Mouse (Mus musculus): ENCODE data around the gene Kat2a. TPM values are rescaled to one million over a fixed set of nuclear protein-coding genes. Genes with fewer than 3 reads are reported as not detected.
A peak's percentile ranks its signal among the peaks of the same experiment; 100 is the strongest.

The Kat2a gene
- 64.9 and 65.9 TPM in 2 replicates for polyA plus RNA-seq (2015; fragmentation: Nextera tagmentation; extraction: Ambion mirVana)

- H3K27me3 ChIP-seq (ENCODE audit: control insufficient read depth, insufficient read depth, low read depth, low read length): no peaks in the 10 kb centered on the region; the same call in 1 of the 2 replicates
- H3K27ac ChIP-seq (ENCODE audit: low read length): peak within 1 kb of the TSS; percentile 73
- peaks cover 23% of the 10 kb centered on the region for H3K4me1 ChIP-seq (ENCODE audit: control insufficient read depth, insufficient read depth, low read length)
- whole genome bisulfite sequencing: 2% methylated on average over 37 of the region's 48 CpGs
- peak within 1 kb of the TSS; percentile 70 for H3K4me2 ChIP-seq (ENCODE audit: low read length)
- peak within 1 kb of the TSS; percentile 75 for H3K4me3 ChIP-seq (ENCODE audit: low read depth, low read length)
- peak; percentile 93 for ATAC-seq
- H3K36me3 ChIP-seq (ENCODE audit: control insufficient read depth, insufficient read depth, low read length): peaks cover 17% of the 10 kb centered on the region
- H3K9ac ChIP-seq (ENCODE audit: low read depth, low read length): peak within 1 kb of the TSS; percentile 84
- H3K9me3 ChIP-seq (replicated peaks; ENCODE audit: control insufficient read depth, low read length, poor library complexity, severe bottlenecking): no peaks in the 10 kb centered on the region
Measured at GRCm38 (mm10) chr11:100711783-100712615, at the start of gene Kat2a. Kat2a (minus strand) TSS chr11:100712465.

DNA sequence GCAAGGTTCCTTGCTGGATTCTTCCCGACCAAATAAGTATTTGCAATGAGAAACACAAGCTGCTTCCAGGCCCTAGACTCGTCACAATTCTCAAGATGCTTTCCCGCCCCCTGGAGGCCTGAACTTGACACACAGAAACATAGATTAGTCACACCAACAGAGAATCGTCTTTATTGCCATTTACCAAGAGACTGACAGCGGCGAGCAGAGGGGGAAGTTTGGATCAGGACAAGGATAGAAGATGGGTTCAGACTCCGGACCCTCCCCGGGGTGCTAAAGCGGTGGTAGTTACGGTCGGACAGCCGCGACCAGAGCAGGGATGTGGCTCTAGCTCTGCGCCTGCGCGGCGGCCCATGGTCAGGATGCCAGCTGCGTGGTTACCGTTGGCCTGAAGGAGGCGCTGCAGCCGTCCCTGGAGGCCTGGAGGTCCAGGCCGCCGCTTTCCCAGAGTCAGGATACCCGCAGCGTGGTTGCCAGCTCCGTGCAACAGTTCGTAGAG lies 49.3 kb upstream of the Kat2a start:
- peaks cover 5% of the 10 kb centered on the region for H3K4me1 ChIP-seq (ENCODE audit: control insufficient read depth, insufficient read depth, low read length)
- H3K9me3 ChIP-seq (replicated peaks; ENCODE audit: control insufficient read depth, low read length, poor library complexity, severe bottlenecking): no peaks in the 10 kb centered on the region
- H3K27ac ChIP-seq (ENCODE audit: low read length): peak overlapping the region; percentile 3
- H3K4me3 ChIP-seq (ENCODE audit: low read depth, low read length): peak overlapping the region; percentile 39
- peak overlapping the region; percentile 62 for H3K9ac ChIP-seq (ENCODE audit: low read depth, low read length)
- peak overlapping the region; percentile 56 for H3K4me2 ChIP-seq (ENCODE audit: low read length)
- no peaks in the 10 kb centered on the region for H3K27me3 ChIP-seq (ENCODE audit: control insufficient read depth, insufficient read depth, low read depth, low read length)
- under 1% methylated on average over 27 of the region's 27 CpGs for WGBS
- peaks cover 2% of the 10 kb centered on the region; the same call in 1 of the 2 replicates for H3K36me3 ChIP-seq (ENCODE audit: control insufficient read depth, insufficient read depth, low read length)
- ATAC-seq: peak; percentile 51

DNA sequence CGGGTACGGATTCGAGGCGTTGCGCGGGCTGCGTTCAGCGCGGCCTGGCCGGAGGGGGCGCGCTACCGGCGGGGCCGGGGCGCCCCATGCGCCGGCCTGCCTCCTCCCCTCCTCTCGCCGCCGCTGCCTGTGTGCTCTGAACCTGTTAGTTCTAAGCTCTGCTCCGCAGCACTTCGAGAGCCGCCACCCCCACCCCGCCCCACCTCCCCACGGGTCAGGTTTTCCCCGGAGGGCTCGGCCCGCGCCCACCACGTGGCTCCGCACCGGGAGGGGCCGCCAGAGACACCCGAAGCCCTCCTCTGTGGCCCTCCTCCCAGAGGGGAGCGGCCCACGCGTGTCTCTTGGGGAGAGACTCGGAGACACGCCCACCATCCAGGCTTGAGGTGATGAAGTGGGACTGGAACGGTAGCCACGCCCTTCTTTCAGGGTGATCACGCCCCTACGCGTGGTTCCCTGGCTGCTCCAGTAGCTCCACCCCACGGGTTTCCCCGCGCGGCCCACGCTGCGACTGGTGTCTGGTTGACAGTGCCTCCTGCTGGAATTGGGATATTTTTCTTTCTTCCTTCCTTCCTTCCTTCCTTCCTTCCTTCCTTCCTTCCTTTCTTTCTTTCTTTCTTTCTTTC lies 47.5 kb upstream of the Kat2a start, which contains the start of gene Kcnh4:
Kcnh4 (minus strand) TSS at position 332 of the 623 bp plus-strand sequence.
- H3K9me3 ChIP-seq (replicated peaks; ENCODE audit: control insufficient read depth, low read length, poor library complexity, severe bottlenecking): no peaks in the 10 kb centered on the region
- H3K4me3 ChIP-seq (ENCODE audit: low read depth, low read length): peak within 1 kb of the TSS; percentile 76
- peaks cover 5% of the 10 kb centered on the region for H3K4me1 ChIP-seq (ENCODE audit: control insufficient read depth, insufficient read depth, low read length)
- peak within 1 kb of the TSS; percentile 73 for H3K27ac ChIP-seq (ENCODE audit: low read length)
- ATAC-seq: peak; percentile 67
- under 1% methylated on average over 44 of the region's 51 CpGs for WGBS
- peaks cover 9% of the 10 kb centered on the region for H3K36me3 ChIP-seq (ENCODE audit: control insufficient read depth, insufficient read depth, low read length)
- no peaks in the 10 kb centered on the region for H3K27me3 ChIP-seq (ENCODE audit: control insufficient read depth, insufficient read depth, low read depth, low read length)
- peak within 1 kb of the TSS; percentile 80 for H3K9ac ChIP-seq (ENCODE audit: low read depth, low read length)
- H3K4me2 ChIP-seq (ENCODE audit: low read length): peak within 1 kb of the TSS; percentile 75

DNA sequence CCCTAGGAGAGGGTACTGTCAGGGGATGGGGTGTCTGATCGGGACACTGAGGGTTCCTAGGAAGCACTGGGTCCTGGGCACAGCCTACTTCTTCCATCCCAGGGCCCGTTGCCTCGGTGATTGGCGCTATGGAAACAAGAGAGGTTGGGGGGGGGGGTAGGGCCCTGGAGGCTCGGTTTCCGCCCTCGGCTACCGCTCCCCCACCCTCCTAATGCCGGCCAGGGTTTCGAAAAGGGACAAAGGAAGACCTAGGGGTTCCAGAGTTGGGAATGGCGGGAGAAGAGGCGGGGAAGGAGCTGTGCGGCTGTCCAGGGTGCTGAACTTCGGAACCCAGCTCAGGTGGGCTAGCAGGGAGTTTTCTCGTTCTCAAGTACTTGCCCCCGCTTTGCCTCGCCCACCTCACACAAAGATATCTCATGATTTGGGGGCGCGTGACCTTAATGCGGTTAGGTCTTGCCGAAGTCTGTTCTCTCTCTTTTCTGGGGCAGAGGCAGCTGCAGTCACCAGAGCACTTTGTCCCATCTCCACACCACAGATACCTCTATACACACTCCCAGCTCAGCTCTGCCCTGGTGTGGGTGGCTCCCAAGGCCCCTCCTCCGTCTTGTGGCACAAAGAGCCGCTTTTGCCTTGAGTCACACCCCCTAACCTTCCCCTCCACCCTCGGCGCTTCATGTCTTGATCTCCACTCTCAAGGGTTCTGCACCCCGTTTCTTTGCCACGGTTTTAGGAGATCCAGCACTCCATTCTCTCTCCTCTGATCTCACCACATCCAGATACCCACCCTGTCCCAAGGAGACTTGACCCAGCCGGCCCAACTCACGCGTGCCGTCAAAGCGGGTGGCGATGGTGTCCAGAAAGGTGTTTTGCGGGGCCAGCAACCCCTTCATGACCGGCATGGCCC lies 46.7 kb upstream of the Kat2a start:
- ATAC-seq: peak; percentile 52
- Histone ChIP-seq H3K36me3 (ENCODE audit: control insufficient read depth, insufficient read depth, low read length) (peaks cover 9% of the 10 kb centered on the region), H3K9ac (ENCODE audit: low read depth, low read length) (peak overlapping the region; percentile 80), H3K4me3 (ENCODE audit: low read depth, low read length) (peak overlapping the region; percentile 76), H3K4me1 (ENCODE audit: control insufficient read depth, insufficient read depth, low read length) (peaks cover 5% of the 10 kb centered on the region), H3K4me2 (ENCODE audit: low read length) (peak overlapping the region; percentile 75), H3K27me3 (ENCODE audit: control insufficient read depth, insufficient read depth, low read depth, low read length) (no peaks in the 10 kb centered on the region), H3K27ac (ENCODE audit: low read length) (peak overlapping the region; percentile 73), H3K9me3 (replicated peaks; ENCODE audit: control insufficient read depth, low read length, poor library complexity, severe bottlenecking) (no peaks in the 10 kb centered on the region)
- under 1% methylated on average over 35 of the region's 35 CpGs for WGBS

GRCm38 (mm10) chr11:100757566-100757965 lies 45.3 kb upstream of the Kat2a start:
- Histone ChIP-seq H3K4me2 (ENCODE audit: low read length) (peak overlapping the region; percentile 75), H3K36me3 (ENCODE audit: control insufficient read depth, insufficient read depth, low read length) (peaks cover 9% of the 10 kb centered on the region), H3K27ac (ENCODE audit: low read length) (no peak overlapping the region), H3K9ac (ENCODE audit: low read depth, low read length) (no peak overlapping the region), H3K4me3 (ENCODE audit: low read depth, low read length) (no peak overlapping the region), H3K27me3 (ENCODE audit: control insufficient read depth, insufficient read depth, low read depth, low read length) (no peaks in the 10 kb centered on the region), H3K4me1 (ENCODE audit: control insufficient read depth, insufficient read depth, low read length) (peaks cover 5% of the 10 kb centered on the region), H3K9me3 (replicated peaks; ENCODE audit: control insufficient read depth, low read length, poor library complexity, severe bottlenecking) (no peaks in the 10 kb centered on the region)
- no peak for ATAC-seq
- 89% methylated on average over 12 of the region's 12 CpGs for WGBS

GRCm38 (mm10) chr11:100756476-100756875 lies 44.2 kb upstream of the Kat2a start:
- no peaks in the 10 kb centered on the region for H3K9me3 ChIP-seq (replicated peaks; ENCODE audit: control insufficient read depth, low read length, poor library complexity, severe bottlenecking)
- 64% methylated on average over 6 of the region's 6 CpGs for WGBS
- H3K27ac ChIP-seq (ENCODE audit: low read length): no peak overlapping the region
- peaks cover 15% of the 10 kb centered on the region for H3K36me3 ChIP-seq (ENCODE audit: control insufficient read depth, insufficient read depth, low read length)
- H3K4me1 ChIP-seq (ENCODE audit: control insufficient read depth, insufficient read depth, low read length): peaks cover 5% of the 10 kb centered on the region
- no peak overlapping the region for H3K4me2 ChIP-seq (ENCODE audit: low read length)
- H3K9ac ChIP-seq (ENCODE audit: low read depth, low read length): no peak overlapping the region
- no peak overlapping the region for H3K4me3 ChIP-seq (ENCODE audit: low read depth, low read length)
- no peaks in the 10 kb centered on the region for H3K27me3 ChIP-seq (ENCODE audit: control insufficient read depth, insufficient read depth, low read depth, low read length)
- no peak for ATAC-seq

DNA sequence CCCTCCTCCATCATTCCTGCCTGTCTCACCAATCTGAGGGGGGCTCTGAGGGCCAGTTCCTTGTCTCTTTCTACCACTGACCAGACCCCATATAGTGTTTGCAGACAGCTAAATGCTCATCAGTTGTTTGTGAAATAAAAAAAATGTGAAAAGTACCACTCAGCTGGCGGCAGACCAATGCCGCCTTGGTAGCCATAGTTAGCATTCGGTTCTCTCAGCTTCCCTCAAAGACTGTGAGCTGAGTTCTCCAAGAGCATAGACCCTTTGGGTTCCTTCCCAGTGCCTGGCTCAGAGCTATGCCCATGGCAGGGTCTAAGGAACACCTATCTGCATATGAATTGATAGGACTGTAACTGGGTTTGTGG lies 42.4 kb upstream of the Kat2a start:
- Histone ChIP-seq H3K9me3 (replicated peaks; ENCODE audit: control insufficient read depth, low read length, poor library complexity, severe bottlenecking) (no peaks in the 10 kb centered on the region), H3K27ac (ENCODE audit: low read length) (no peak overlapping the region), H3K4me2 (ENCODE audit: low read length) (no peak overlapping the region), H3K36me3 (ENCODE audit: control insufficient read depth, insufficient read depth, low read length) (peaks cover 17% of the 10 kb centered on the region), H3K4me1 (ENCODE audit: control insufficient read depth, insufficient read depth, low read length) (peaks cover 5% of the 10 kb centered on the region), H3K4me3 (ENCODE audit: low read depth, low read length) (no peak overlapping the region), H3K27me3 (ENCODE audit: control insufficient read depth, insufficient read depth, low read depth, low read length) (no peaks in the 10 kb centered on the region), H3K9ac (ENCODE audit: low read depth, low read length) (no peak overlapping the region)
- WGBS: 96% methylated on average over 3 of the region's 3 CpGs
- no peak for ATAC-seq

GRCm38 (mm10) chr11:100754021-100754692 lies 41.9 kb upstream of the Kat2a start:
- H3K27ac ChIP-seq (ENCODE audit: low read length): no peak overlapping the region
- no peak overlapping the region for H3K4me2 ChIP-seq (ENCODE audit: low read length)
- H3K4me1 ChIP-seq (ENCODE audit: control insufficient read depth, insufficient read depth, low read length): peaks cover 5% of the 10 kb centered on the region
- peaks cover 20% of the 10 kb centered on the region for H3K36me3 ChIP-seq (ENCODE audit: control insufficient read depth, insufficient read depth, low read length)
- H3K9ac ChIP-seq (ENCODE audit: low read depth, low read length): no peak overlapping the region
- no peak overlapping the region for H3K4me3 ChIP-seq (ENCODE audit: low read depth, low read length)
- H3K9me3 ChIP-seq (replicated peaks; ENCODE audit: control insufficient read depth, low read length, poor library complexity, severe bottlenecking): no peaks in the 10 kb centered on the region
- H3K27me3 ChIP-seq (ENCODE audit: control insufficient read depth, insufficient read depth, low read depth, low read length): no peaks in the 10 kb centered on the region
- ATAC-seq: no peak
- 85% methylated on average over 11 of the region's 12 CpGs for WGBS
